Mouse (Mus musculus): ENCODE results near the gene Ckm. TPM values are rescaled to one million over a fixed set of nuclear protein-coding genes. Genes with fewer than 3 reads are reported as not detected.
A peak's percentile ranks its signal among the peaks of the same experiment; 100 is the strongest.

Ckm gene
- polyA plus RNA-seq, 1 experiment from 2014 or later = not detected

- TF ChIP-seq CTCF (IDR thresholded peaks at IDR 0.05) = no peak
- DNase-seq (ENCODE audit: low read depth, low spot score) = no peak
- no peaks in the 10 kb centered on the region for H3K27me3 ChIP-seq
- no peak for ATAC-seq
- ChIA-PET CTCF (no interaction called here), POLR2A (no interaction called here)
- in situ Hi-C loops (cut with MboI; ENCODE audit: low pct_unique_long_range_greater_than_20kb) = no loop called here
Observed at GRCm38 (mm10) chr7:19427999-19428650, 23.5 kb downstream of the Ckm start.

DNA sequence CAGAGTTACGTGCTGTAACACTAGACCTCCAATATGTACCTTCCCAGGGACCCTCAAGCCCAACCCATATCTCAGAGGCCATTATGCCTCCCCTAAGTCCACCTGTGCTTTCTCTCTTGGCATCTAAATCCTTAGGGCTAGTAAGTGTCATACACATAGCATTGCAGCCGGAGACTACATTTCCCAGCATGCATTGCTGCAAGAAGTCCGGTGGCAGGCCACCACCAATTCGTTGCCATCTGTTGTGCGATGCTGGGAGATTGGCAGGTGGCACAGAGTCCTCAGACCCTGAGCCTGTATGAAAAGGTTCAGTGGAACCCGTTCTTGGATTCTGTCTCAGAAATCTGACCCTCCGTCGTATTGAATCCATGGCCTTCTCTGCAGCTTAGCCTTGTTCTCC is 25.1 kb downstream of the Ckm start:
- no peaks in the 10 kb centered on the region for H3K27me3 ChIP-seq
- in situ Hi-C loops (cut with MboI; ENCODE audit: low pct_unique_long_range_greater_than_20kb) = no loop called here
- no peak for TF ChIP-seq CTCF (IDR thresholded peaks at IDR 0.05)
- no peak for DNase-seq (ENCODE audit: low read depth, low spot score)
- no peak for ATAC-seq
- ChIA-PET POLR2A (no interaction called here), CTCF (interaction anchor here (2.1 kb wide), 1 partner anchor 25 kb away, joined by 12 read pairs; the partner anchor contains the start of gene Ckm)

GRCm38 (mm10) chr7:19430402-19430801 is 25.8 kb downstream of the Ckm start:
- POLR2A ChIA-PET = no interaction called here
- no peak for TF ChIP-seq CTCF (IDR thresholded peaks at IDR 0.05)
- no peaks in the 10 kb centered on the region for H3K27me3 ChIP-seq
- DNase-seq (ENCODE audit: low read depth, low spot score) = no peak
- in situ Hi-C loops (cut with MboI; ENCODE audit: low pct_unique_long_range_greater_than_20kb) = no loop called here
- ATAC-seq = no peak
- CTCF ChIA-PET = interaction anchor here (2.1 kb wide), 1 partner anchor 25 kb away, joined by 12 read pairs; the partner anchor contains the start of gene Ckm

- no peaks in the 10 kb centered on the region for H3K27me3 ChIP-seq
- ATAC-seq = no peak
- DNase-seq (ENCODE audit: low read depth, low spot score) = no peak
- ChIA-PET POLR2A (no interaction called here), CTCF (interaction anchor here (0.8 to 2.7 kb wide), 11 partner anchors 9 to 70 kb away, joined by 3 to 8 read pairs (median 4); no protein-coding TSS in a partner anchor)
- in situ Hi-C loops (cut with MboI; ENCODE audit: low pct_unique_long_range_greater_than_20kb) = no loop called here
- TF ChIP-seq CTCF (IDR thresholded peaks at IDR 0.05) = no peak
Observed at GRCm38 (mm10) chr7:19432475-19432874, 27.9 kb downstream of the Ckm start.

DNA sequence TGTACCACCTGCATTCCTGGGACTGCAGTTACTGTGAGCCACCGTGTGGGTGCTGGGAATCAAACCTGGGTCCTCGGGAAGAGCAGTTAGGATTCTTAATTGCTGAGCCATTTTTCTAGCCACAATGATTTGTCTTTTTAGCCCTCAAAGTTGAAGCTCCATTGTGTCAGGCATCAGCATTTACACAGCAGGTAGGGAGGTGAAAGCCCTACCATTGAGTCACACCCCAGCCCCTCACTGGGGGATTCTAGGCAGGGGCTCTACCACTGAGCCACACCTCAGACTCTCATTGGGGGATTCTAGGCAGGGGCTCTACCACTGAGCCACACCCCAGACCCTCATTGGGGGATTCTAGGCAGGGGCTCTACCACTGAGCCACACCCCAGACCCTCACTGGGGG is 31.7 kb downstream of the Ckm start:
- ChIA-PET POLR2A (no interaction called here), CTCF (interaction anchor here (1.7 kb wide), 1 partner anchor 31 kb away, joined by 4 read pairs; no protein-coding TSS in a partner anchor)
- ATAC-seq = no peak
- H3K27me3 ChIP-seq = no peaks in the 10 kb centered on the region
- TF ChIP-seq CTCF (IDR thresholded peaks at IDR 0.05) = no peak
- DNase-seq (ENCODE audit: low read depth, low spot score) = no peak
- in situ Hi-C loops (cut with MboI; ENCODE audit: low pct_unique_long_range_greater_than_20kb) = no loop called here

DNA sequence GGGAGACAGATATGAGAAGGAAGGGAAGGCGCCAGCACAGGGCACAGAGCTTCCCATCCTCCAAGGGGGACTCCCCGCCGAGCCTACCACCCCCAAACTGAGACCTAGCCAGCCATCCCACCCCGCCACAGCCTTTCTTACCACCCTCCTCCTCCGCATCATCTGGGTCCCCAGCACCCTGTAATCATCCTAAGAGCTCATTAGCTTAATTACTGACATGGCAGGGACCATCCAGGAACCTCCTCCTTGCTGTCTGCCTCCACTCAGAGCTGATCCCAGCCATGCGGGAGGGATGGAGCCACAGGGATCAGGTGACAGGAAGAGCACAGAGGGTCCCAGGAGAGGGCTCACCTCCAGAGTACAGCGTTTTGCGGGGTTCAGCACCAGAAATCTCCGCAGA is 32.5 kb downstream of the Ckm start:
- no peaks in the 10 kb centered on the region for H3K27me3 ChIP-seq
- in situ Hi-C loops (cut with MboI; ENCODE audit: low pct_unique_long_range_greater_than_20kb) = no loop called here
- TF ChIP-seq CTCF (IDR thresholded peaks at IDR 0.05) = no peak
- no peak for DNase-seq (ENCODE audit: low read depth, low spot score)
- ATAC-seq = no peak
- ChIA-PET POLR2A (interaction anchor here (0.7 kb wide), 1 partner anchor 10 kb away, joined by 4 read pairs; no protein-coding TSS in a partner anchor), CTCF (interaction anchor here (1.3 to 1.7 kb wide), 2 partner anchors 30 to 31 kb away, joined by 3 to 4 read pairs; no protein-coding TSS in a partner anchor)

GRCm38 (mm10) chr7:19441448-19442091 is 37.0 kb downstream of the Ckm start:
- TF ChIP-seq CTCF (IDR thresholded peaks at IDR 0.05) = no peak
- no peaks in the 10 kb centered on the region for H3K27me3 ChIP-seq
- ChIA-PET CTCF (interaction anchor here (1.6 to 2.6 kb wide), 2 partner anchors 8 to 9 kb away, joined by 5 read pairs; no protein-coding TSS in a partner anchor), POLR2A (no interaction called here)
- in situ Hi-C loops (cut with MboI; ENCODE audit: low pct_unique_long_range_greater_than_20kb) = no loop called here
- DNase-seq (ENCODE audit: low read depth, low spot score) (no peak), ATAC-seq (no peak)

- ATAC-seq (peak; percentile 44), DNase-seq (ENCODE audit: low read depth, low spot score) (peak; percentile 27)
- TF ChIP-seq CTCF (IDR thresholded peaks at IDR 0.05) = peak; percentile 93
- ChIA-PET CTCF (interaction anchor here (0.7 to 2.6 kb wide), 10 partner anchors 9 to 146 kb away, joined by 3 to 7 read pairs (median 4); partner anchors contain the start of gene Nkpd1), POLR2A (no interaction called here)
- in situ Hi-C loops (cut with MboI; ENCODE audit: low pct_unique_long_range_greater_than_20kb) = no loop called here
- H3K27me3 ChIP-seq = no peaks in the 10 kb centered on the region
Observed at GRCm38 (mm10) chr7:19443344-19443743, 38.8 kb downstream of the Ckm start.

DNA sequence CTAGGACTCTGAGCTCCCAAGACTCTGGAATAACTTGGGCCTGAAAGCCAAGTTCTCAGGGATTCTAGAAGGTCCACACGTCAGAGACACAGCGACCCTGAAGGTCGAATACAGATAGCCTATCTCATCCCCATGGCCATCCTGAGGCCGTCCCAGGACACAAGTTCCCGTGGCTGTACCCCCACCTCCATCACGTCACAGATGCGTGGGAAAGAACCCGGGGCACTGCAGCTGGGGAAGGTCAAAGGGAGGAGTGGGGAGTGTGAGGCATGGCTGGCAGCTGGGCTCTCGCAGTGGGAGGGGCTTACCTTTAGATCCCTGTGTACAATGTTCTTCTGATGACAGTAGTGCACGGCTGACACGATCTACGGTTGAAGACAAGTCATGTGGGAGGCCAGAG is 40.2 kb downstream of the Ckm start:
- no peak for DNase-seq (ENCODE audit: low read depth, low spot score)
- no peak for ATAC-seq
- H3K27me3 ChIP-seq = no peaks in the 10 kb centered on the region
- in situ Hi-C loops (cut with MboI; ENCODE audit: low pct_unique_long_range_greater_than_20kb) = no loop called here
- POLR2A ChIA-PET = no interaction called here
- TF ChIP-seq CTCF (IDR thresholded peaks at IDR 0.05) = no peak
- CTCF ChIA-PET = no interaction called here

GRCm38 (mm10) chr7:19447689-19448088 is 43.1 kb downstream of the Ckm start:
- in situ Hi-C loops (cut with MboI; ENCODE audit: low pct_unique_long_range_greater_than_20kb) = no loop called here

GRCm38 (mm10) chr7:19449165-19449564 is 44.6 kb downstream of the Ckm start:
- DNase-seq (ENCODE audit: low read depth, low spot score) (no peak), ATAC-seq (no peak)
- CTCF ChIA-PET = interaction anchor here (1.6 kb wide), 1 partner anchor 35 kb away, joined by 4 read pairs; no protein-coding TSS in a partner anchor
- in situ Hi-C loops (cut with MboI; ENCODE audit: low pct_unique_long_range_greater_than_20kb) = no loop called here
- H3K27me3 ChIP-seq = no peaks in the 10 kb centered on the region
- no peak for TF ChIP-seq CTCF (IDR thresholded peaks at IDR 0.05)
- POLR2A ChIA-PET = no interaction called here

More at GRCm38 (mm10) chr7:19447689-19448088, 43.1 kb downstream of the Ckm start:
- ChIA-PET CTCF (interaction anchor here (1.1 to 1.6 kb wide), 2 partner anchors 33 to 43 kb away, joined by 3 to 4 read pairs; no protein-coding TSS in a partner anchor), POLR2A (no interaction called here)
- TF ChIP-seq CTCF (IDR thresholded peaks at IDR 0.05) = no peak
- no peaks in the 10 kb centered on the region for H3K27me3 ChIP-seq
- DNase-seq (ENCODE audit: low read depth, low spot score) = no peak
- no peak for ATAC-seq
